Comparison of ENCODE assay signal across 8 mouse cellular contexts in genomic region chr2:30062249-30063093, GRCm38 (mm10). TPM values are rescaled to one million over a fixed set of nuclear protein-coding genes. Genes with fewer than 3 reads are reported as not detected.
DNase-seq lines count a peak whose midpoint lies in the region; ATAC-seq and TF ChIP-seq lines count a peak whose summit lies in the region.

No protein-coding gene starts in this region.

- H3K36me3 ChIP-seq in MEL (ENCODE audit: control insufficient read depth in 1 of 2, insufficient read depth in 2 of 2, low read length in 2 of 2): peaks cover 0 to 15% of the 10 kb centered on the region in 2 experiments; a peak in 3 of 4 replicates
- no peaks in the 10 kb centered on the region for H3K36me3 ChIP-seq in heart, embryonic 15.5 days
- H3K36me3 ChIP-seq in kidney, postnatal 0 days (ENCODE audit: insufficient read depth, low read length): no peaks in the 10 kb centered on the region
- no peaks in the 10 kb centered on the region for H3K36me3 ChIP-seq in lung, postnatal 0 days (ENCODE audit: insufficient read depth, low read length)

- H3K4me2 ChIP-seq in heart, embryonic 15.5 days: peak overlapping the region; percentile 91
- H3K4me2 ChIP-seq in kidney, postnatal 0 days (ENCODE audit: low read length): peak overlapping the region; percentile 89
- H3K4me2 ChIP-seq in lung, postnatal 0 days (replicated peaks; ENCODE audit: low read depth, low read length): peak overlapping the region; percentile 86

- peak overlapping the region; percentile 86 to 94 for H3K4me3 ChIP-seq in MEL (ENCODE audit: control insufficient read depth in 1 of 2, insufficient read depth in 1 of 2, low read depth in 2 of 2, low read length in 2 of 2)
- peak overlapping the region; percentile 69 for H3K4me3 ChIP-seq in heart, embryonic 15.5 days
- peak overlapping the region; percentile 48 for H3K4me3 ChIP-seq in kidney, postnatal 0 days (replicated peaks; ENCODE audit: low read depth, low read length)
- peak overlapping the region; percentile 51 for H3K4me3 ChIP-seq in lung, postnatal 0 days (ENCODE audit: low read depth, low read length)

- peak; percentile 38 to 47 for TF ChIP-seq EP300 in MEL (IDR thresholded peaks at IDR 0.05; ENCODE audit: low read depth in 1 of 2, low read length in 2 of 2)
- TF ChIP-seq EP300 in lung, postnatal 0 days (IDR thresholded peaks at IDR 0.05): no peak

- H3K27ac ChIP-seq in MEL (ENCODE audit: control insufficient read depth, low read depth, low read length): peak overlapping the region; percentile 97
- peak overlapping the region; percentile 96 for H3K27ac ChIP-seq in heart, embryonic 15.5 days
- peak overlapping the region; percentile 91 for H3K27ac ChIP-seq in kidney, postnatal 0 days
- peak overlapping the region; percentile 91 for H3K27ac ChIP-seq in lung, postnatal 0 days (ENCODE audit: low read length)

- WGBS in heart, embryonic 15.5 days: under 1% methylated on average over 40 of the region's 40 CpGs
- under 1% methylated on average over 40 of the region's 40 CpGs for WGBS in kidney, postnatal 0 days
- under 1% methylated on average over 40 of the region's 40 CpGs for WGBS in lung, postnatal 0 days

- H3K9ac ChIP-seq in MEL (ENCODE audit: control insufficient read depth, low read depth, low read length, poor library complexity, severe bottlenecking): peak overlapping the region; percentile 99
- H3K9ac ChIP-seq in heart, embryonic 15.5 days: peak overlapping the region; percentile 74
- H3K9ac ChIP-seq in kidney, postnatal 0 days (ENCODE audit: low read depth, low read length): peak overlapping the region; percentile 67
- peak overlapping the region; percentile 69 for H3K9ac ChIP-seq in lung, postnatal 0 days (replicated peaks; ENCODE audit: low read depth)

- H3K4me1 ChIP-seq in MEL (ENCODE audit: control insufficient read depth in 1 of 2, insufficient read depth in 2 of 2, low read length in 2 of 2): peaks cover 3 to 9% of the 10 kb centered on the region in 2 experiments; a peak in 3 of 4 replicates
- H3K4me1 ChIP-seq in heart, embryonic 15.5 days (replicated peaks): peaks cover 35% of the 10 kb centered on the region
- peaks cover 18% of the 10 kb centered on the region for H3K4me1 ChIP-seq in kidney, postnatal 0 days (replicated peaks; ENCODE audit: insufficient read depth, low read length)
- H3K4me1 ChIP-seq in lung, postnatal 0 days (ENCODE audit: insufficient read depth, low read depth, low read length): peaks cover 14% of the 10 kb centered on the region

- DNase-seq in MEL (ENCODE audit: low read depth, low spot score): peak; percentile 92
- DNase-seq in brain, embryonic 14.5 days (ENCODE audit: low read depth): peak; percentile 83
- DNase-seq in kidney, postnatal 0 days (ENCODE audit: low spot score): peak; percentile 86
- DNase-seq in lung, postnatal 0 days (ENCODE audit: low spot score): peak; percentile 85
- DNase-seq in ovary, postnatal 10 days (ENCODE audit: low spot score): peak; percentile 52
- peak; percentile 58 for DNase-seq in thymus, postnatal 4 days

- peak; percentile 53 for ATAC-seq in erythroblast, adult 5-6 weeks (replicated peaks; ENCODE audit: low FRiP score, poor library complexity, severe bottlenecking)
- peak; percentile 16; the same call in 1 of the 2 replicates for ATAC-seq in heart, embryonic 15.5 days (replicated peaks; ENCODE audit: insufficient number of reproducible peaks, insufficient read depth, low FRiP score, low read depth)
- ATAC-seq in kidney, postnatal 0 days (replicated peaks; ENCODE audit: low FRiP score, low read depth): peak; percentile 41; the same call in 1 of the 2 replicates
- ATAC-seq in lung, postnatal 0 days: peak; percentile 22

- peaks cover 56% of the 10 kb centered on the region for H3K79me2 ChIP-seq in MEL (ENCODE audit: control insufficient read depth, insufficient read depth, low read length, poor library complexity)

- H3K27me3 ChIP-seq in MEL (ENCODE audit: control insufficient read depth in 1 of 2, insufficient read depth in 2 of 2, low read length in 2 of 2): no peaks in the 10 kb centered on the region
- no peaks in the 10 kb centered on the region for H3K27me3 ChIP-seq in heart, embryonic 15.5 days
- no peaks in the 10 kb centered on the region for H3K27me3 ChIP-seq in kidney, postnatal 0 days (ENCODE audit: insufficient read depth, low read length)
- no peaks in the 10 kb centered on the region for H3K27me3 ChIP-seq in lung, postnatal 0 days (replicated peaks; ENCODE audit: insufficient read depth, low read length)

- no peak for TF ChIP-seq CTCF in MEL (IDR thresholded peaks at IDR 0.05 in 2 of 3, conservative IDR thresholded peaks at IDR 0.05 in 1 of 3; ENCODE audit: control insufficient read depth in 1 of 3, insufficient read depth in 1 of 3, low read depth in 2 of 3, low read length in 3 of 3, poor library complexity in 1 of 3, severe bottlenecking in 1 of 3)
- TF ChIP-seq CTCF in brain, embryonic 14.5 days (IDR thresholded peaks at IDR 0.05; ENCODE audit: borderline replicate concordance, extremely low read depth, insufficient read depth, insufficient read length): no peak
- no peak for TF ChIP-seq CTCF in kidney, postnatal 0 days (IDR thresholded peaks at IDR 0.05; ENCODE audit: low read depth)
- no peak for TF ChIP-seq CTCF in lung, postnatal 0 days (IDR thresholded peaks at IDR 0.05)

- TF ChIP-seq RAD21 in MEL (IDR thresholded peaks at IDR 0.05; ENCODE audit: low read depth, low read length): no peak

- peak; percentile 47 to 86 for TF ChIP-seq POLR2A in MEL (IDR thresholded peaks at IDR 0.05; ENCODE audit: control insufficient read depth in 1 of 2, insufficient read depth in 1 of 2, low read depth in 1 of 2, low read length in 2 of 2, poor library complexity in 1 of 2)
- 0 out of 2 replicates have a peak, but pooled peaks have one; percentile 3 for TF ChIP-seq POLR2A in brain, embryonic 14.5 days (IDR thresholded peaks at IDR 0.05; ENCODE audit: borderline replicate concordance, extremely low read depth, insufficient read depth, insufficient read length, poor library complexity, severe bottlenecking)

- no peaks in the 10 kb centered on the region for H3K9me3 ChIP-seq in MEL (replicated peaks; ENCODE audit: insufficient read depth, low read length)
- H3K9me3 ChIP-seq in heart, embryonic 15.5 days (replicated peaks): no peaks in the 10 kb centered on the region
- no peaks in the 10 kb centered on the region for H3K9me3 ChIP-seq in kidney, postnatal 0 days (replicated peaks; ENCODE audit: low read length)
- no peaks in the 10 kb centered on the region for H3K9me3 ChIP-seq in lung, postnatal 0 days (ENCODE audit: low read length)

TF ChIP-seq in MEL, 35 proteins besides CTCF, POLR2A, EP300 and RAD21 (continues in another document):
- TF ChIP-seq JUND (IDR thresholded peaks at IDR 0.05; ENCODE audit: low read depth, low read length): no peak
- TF ChIP-seq ETS1 (IDR thresholded peaks at IDR 0.05; ENCODE audit: low read depth, low read length): peak; percentile 48
- peak; percentile 50 for TF ChIP-seq KAT2A (conservative IDR thresholded peaks at IDR 0.05; ENCODE audit: low read depth, low read length)

RNA-seq across cellular contexts. Expression of gene Set, which starts 5.3 kb away (rescaled TPM):
- total RNA-seq in MEL (2012; rRNA removed): 580 and 633 TPM in 2 replicates
- polyA plus RNA-seq in MEL (2012; ENCODE audit: insufficient read depth in 1 of 2, insufficient read length in 2 of 2, low read depth in 1 of 2, low replicate concordance in 2 of 2, missing spikeins in 1 of 2): 100 to 1,000 TPM; 250 to 973 TPM
- polyA plus RNA-seq in brain, embryonic 14.5 days (2012; rRNA removed): 223 and 340 TPM in 2 replicates
- total RNA-seq in erythroblast, adult 5-6 weeks (2015; ENCODE audit: low replicate concordance): 50.0 and 56.0 TPM in 2 replicates
- total RNA-seq in erythroblast, adult 5-6 weeks (2017; ENCODE audit: low replicate concordance): 143 and 233 TPM in 2 replicates
- 194 and 206 TPM in 2 replicates for polyA plus RNA-seq in heart, embryonic 15.5 days (2015; fragmentation: Nextera tagmentation; extraction: Ambion mirVana)
- polyA plus RNA-seq in kidney, postnatal 0 days (2015; fragmentation: Nextera tagmentation; extraction: Ambion mirVana): 411 and 412 TPM in 2 replicates
- 167 and 186 TPM in 2 replicates for polyA plus RNA-seq in lung, postnatal 0 days (2015; fragmentation: Nextera tagmentation; extraction: Ambion mirVana)

RNA-seq across cellular contexts. Expression of gene Wdr34, which starts 13.8 kb away (rescaled TPM):
- total RNA-seq in MEL (2012; rRNA removed): 49.3 and 53.1 TPM in 2 replicates
- polyA plus RNA-seq in MEL (2012; ENCODE audit: insufficient read depth in 1 of 2, insufficient read length in 2 of 2, low read depth in 1 of 2, low replicate concordance in 2 of 2, missing spikeins in 1 of 2): 10 to 100 TPM in 1 of 2 experiments, not detected in 1; 78.3 TPM
- 71.2 and 77.7 TPM in 2 replicates for polyA plus RNA-seq in brain, embryonic 14.5 days (2012; rRNA removed)
- total RNA-seq in erythroblast, adult 5-6 weeks (2015; ENCODE audit: low replicate concordance): 3.5 and 4.6 TPM in 2 replicates
- total RNA-seq in erythroblast, adult 5-6 weeks (2017; ENCODE audit: low replicate concordance): 0.09 and 0.84 TPM in 2 replicates
- 18.7 and 25.0 TPM in 2 replicates for polyA plus RNA-seq in heart, embryonic 15.5 days (2015; fragmentation: Nextera tagmentation; extraction: Ambion mirVana)
- 26.2 and 29.1 TPM in 2 replicates for polyA plus RNA-seq in kidney, postnatal 0 days (2015; fragmentation: Nextera tagmentation; extraction: Ambion mirVana)
- polyA plus RNA-seq in lung, postnatal 0 days (2015; fragmentation: Nextera tagmentation; extraction: Ambion mirVana): 15.2 and 19.5 TPM in 2 replicates

RNA-seq across cellular contexts. Expression of gene Pkn3, which starts 15.0 kb away (rescaled TPM):
- 2.0 and 2.9 TPM in 2 replicates for total RNA-seq in MEL (2012; rRNA removed)
- polyA plus RNA-seq in MEL (2012; ENCODE audit: insufficient read depth in 1 of 2, insufficient read length in 2 of 2, low read depth in 1 of 2, low replicate concordance in 2 of 2, missing spikeins in 1 of 2): 1 to 10 TPM in 1 of 2 experiments, not detected in 1; 5.8 TPM
- 3.7 and 7.2 TPM in 2 replicates for polyA plus RNA-seq in brain, embryonic 14.5 days (2012; rRNA removed)
- total RNA-seq in erythroblast, adult 5-6 weeks (2015; ENCODE audit: low replicate concordance): 0.63 and 13.3 TPM in 2 replicates
- total RNA-seq in erythroblast, adult 5-6 weeks (2017; ENCODE audit: low replicate concordance): 0.68 and 3.3 TPM in 2 replicates
- 11.0 and 11.1 TPM in 2 replicates for polyA plus RNA-seq in heart, embryonic 15.5 days (2015; fragmentation: Nextera tagmentation; extraction: Ambion mirVana)
- 5.7 and 6.4 TPM in 2 replicates for polyA plus RNA-seq in kidney, postnatal 0 days (2015; fragmentation: Nextera tagmentation; extraction: Ambion mirVana)
- polyA plus RNA-seq in lung, postnatal 0 days (2015; fragmentation: Nextera tagmentation; extraction: Ambion mirVana): 9.8 and 11.0 TPM in 2 replicates

RNA-seq across cellular contexts. Expression of gene Zdhhc12, which starts 31.0 kb away (rescaled TPM):
- total RNA-seq in MEL (2012; rRNA removed): 22.6 and 25.1 TPM in 2 replicates
- 10 to 100 TPM in 1 of 2 experiments, not detected in 1; 42.1 TPM for polyA plus RNA-seq in MEL (2012; ENCODE audit: insufficient read depth in 1 of 2, insufficient read length in 2 of 2, low read depth in 1 of 2, low replicate concordance in 2 of 2, missing spikeins in 1 of 2)
- 33.2 and 45.4 TPM in 2 replicates for polyA plus RNA-seq in brain, embryonic 14.5 days (2012; rRNA removed)
- 7.9 TPM in 1 of 2 replicates, not detected in the other for total RNA-seq in erythroblast, adult 5-6 weeks (2015; ENCODE audit: low replicate concordance)
- total RNA-seq in erythroblast, adult 5-6 weeks (2017; ENCODE audit: low replicate concordance): 0.85 and 2.9 TPM in 2 replicates
- polyA plus RNA-seq in heart, embryonic 15.5 days (2015; fragmentation: Nextera tagmentation; extraction: Ambion mirVana): 25.8 and 31.3 TPM in 2 replicates
- 31.8 and 37.0 TPM in 2 replicates for polyA plus RNA-seq in kidney, postnatal 0 days (2015; fragmentation: Nextera tagmentation; extraction: Ambion mirVana)
- polyA plus RNA-seq in lung, postnatal 0 days (2015; fragmentation: Nextera tagmentation; extraction: Ambion mirVana): 37.7 and 40.0 TPM in 2 replicates

Comparison
In these comparisons a context has a peak if more than half of its experiments do, and no peak if none do; other contexts are left out.
1. Peak in every context shown above with its lines: DNase-seq, ATAC-seq, H3K4me3 ChIP-seq and H3K27ac ChIP-seq.